Mouse (Mus musculus) midbrain, postnatal 0 days (tissue): ENCODE data around the gene Edem2. TPM values are rescaled to one million over a fixed set of nuclear protein-coding genes. Genes with fewer than 3 reads are reported as not detected.
A peak's percentile ranks its signal among the peaks of the same experiment; 100 is the strongest.

Source experiments
- ATAC-seq: fragments of 200-750 bp; cut with Nextera tagmentation; 2 replicates; pipeline ENCODE4 v1.8.0; 2017; ENCODE audit warnings: moderate number of reproducible peaks, mild to moderate bottlenecking, moderate TSS enrichment, moderate library complexity; ENCODE audit not compliant: low FRiP score
- DNase-seq: peaks from one replicate; pipeline ENCODE4 v3.0.0-alpha.2; 2015; ENCODE audit warnings: low spot score
- H3K27ac ChIP-seq: fragments of 300-500 bp; sonication (generic); 2 replicates; pipeline ENCODE4 v1.5.1; 2014; ENCODE audit warnings: low read depth, mild to moderate bottlenecking, low read length, mixed read lengths
- H3K27me3 ChIP-seq: fragments of 300-500 bp; sonication (generic); 2 replicates; pipeline ENCODE4 v1.6.1; 2014; ENCODE audit warnings: low read length, control low read depth, mixed read lengths; ENCODE audit not compliant: insufficient read depth
- H3K36me3 ChIP-seq: fragments of 300-500 bp; sonication (generic); 2 replicates; pipeline ENCODE4 v1.6.1; 2014; ENCODE audit warnings: low read length, control low read depth, mixed read lengths; ENCODE audit not compliant: insufficient read depth
- H3K4me1 ChIP-seq: fragments of 300-500 bp; sonication (generic); 2 replicates; pipeline ENCODE4 v1.6.1; 2014; ENCODE audit warnings: mild to moderate bottlenecking, control low read depth, antibody characterized with exemption, low read length, mixed read lengths; ENCODE audit not compliant: insufficient read depth
- H3K4me2 ChIP-seq: fragments of 300-500 bp; sonication (generic); 2 replicates; pipeline ENCODE4 v1.6.1; 2014; ENCODE audit warnings: low read depth, mild to moderate bottlenecking, low read length, mixed read lengths; ENCODE audit not compliant: poor library complexity, severe bottlenecking
- H3K4me3 ChIP-seq: fragments of 300-500 bp; sonication (generic); 2 replicates; pipeline ENCODE4 v1.5.1; 2014; ENCODE audit warnings: low read depth, mild to moderate bottlenecking, low read length, moderate library complexity
- H3K9ac ChIP-seq: fragments of 300-500 bp; sonication (generic); replicated peaks from 2 replicates; pipeline ENCODE4 v1.6.1; 2014; ENCODE audit warnings: mild to moderate bottlenecking, low read length, moderate library complexity, mixed read lengths; ENCODE audit not compliant: poor library complexity, severe bottlenecking
- H3K9me3 ChIP-seq: fragments of 300-500 bp; sonication (generic); 2 replicates; pipeline ENCODE4 v1.6.1; 2016; ENCODE audit warnings: low read length, control low read depth
- CTCF ChIP-seq: IDR thresholded peaks from 2 replicates; pipeline ENCODE4 v1.5.1; 2016; ENCODE audit warnings: antibody characterized with exemption, mild to moderate bottlenecking
- WGBS: fragments of 180-500 bp; shearing (Covaris S2); extraction: QIAGEN DNeasy Blood & Tissue Kit; methylation state at CpG from one replicate; pipeline ENCODE4 v1.1.7; 2014; 5-methylcytosine and 5-hydroxymethylcytosine counted together
- polyA plus RNA-seq: library from polyadenylated mRNA; unstranded; fragments of >200 nt; fragmentation: Nextera tagmentation; extraction: Ambion mirVana; gene quantifications from 2 replicates; pipeline ENCODE4 v1.2.1, GENCODE M21; 2015
- total RNA-seq: library from RNA; depleted of rRNA; stranded (reverse); fragments of >200 nt; gene quantifications from 2 replicates; pipeline ENCODE4 v1.2.3, GENCODE M21; 2014

Gene Edem2
- total and polyA plus RNA-seq, 2 experiments from 2014 or later: 33.0 to 41.1 TPM

- ATAC-seq (no peak), DNase-seq (peak; percentile 37)
- no peak overlapping the region for H3K9ac ChIP-seq
- TF ChIP-seq CTCF: no peak
- no peaks in the 10 kb centered on the region for H3K9me3 ChIP-seq
- 79% methylated on average over 4 of the region's 4 CpGs for WGBS
- H3K27me3 ChIP-seq: no peaks in the 10 kb centered on the region
- H3K4me1 ChIP-seq: no peaks in the 10 kb centered on the region
- no peak overlapping the region for H3K4me2 ChIP-seq
- H3K4me3 ChIP-seq: no peak overlapping the region
- no peak overlapping the region for H3K27ac ChIP-seq
- peaks cover 26% of the 10 kb centered on the region for H3K36me3 ChIP-seq
Measured at GRCm38 (mm10) chr2:155671236-155671635, 58.0 kb downstream of the Edem2 start.

DNA sequence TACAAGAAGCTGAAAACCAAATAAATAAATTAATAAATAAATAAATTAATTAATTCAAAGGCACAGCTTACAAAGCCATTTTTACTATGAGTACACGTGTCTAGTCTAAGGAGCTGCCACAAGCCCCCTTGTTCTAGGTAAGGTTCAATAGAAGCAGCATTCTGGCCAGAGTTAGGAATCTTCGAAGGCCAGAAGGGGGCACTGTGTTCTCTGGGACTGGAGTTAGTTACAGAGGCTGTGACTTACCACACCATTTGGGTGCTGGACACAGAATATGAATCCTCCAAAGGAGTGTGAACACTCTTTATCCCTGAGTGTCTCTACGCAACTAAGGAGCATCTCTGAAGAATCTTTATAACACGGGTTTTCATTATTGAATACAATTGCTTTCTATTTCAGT lies 60.8 kb downstream of the Edem2 start:
- WGBS: 85% methylated on average over 4 of the region's 4 CpGs
- no peak overlapping the region for H3K27ac ChIP-seq

GRCm38 (mm10) chr2:155667881-155668280 lies 61.4 kb downstream of the Edem2 start:
- Histone ChIP-seq H3K36me3 (peaks cover 47% of the 10 kb centered on the region), H3K27me3 (no peaks in the 10 kb centered on the region), H3K4me3 (no peak overlapping the region), H3K4me2 (no peak overlapping the region), H3K9me3 (no peaks in the 10 kb centered on the region), H3K9ac (no peak overlapping the region), H3K27ac (no peak overlapping the region), H3K4me1 (no peaks in the 10 kb centered on the region)
- no peak for ATAC-seq
- 98% methylated on average over 8 of the region's 8 CpGs for WGBS
- no peak for TF ChIP-seq CTCF
- DNase-seq: no peak

More for the DNA sequence above, 60.8 kb downstream of the Edem2 start:
- H3K27me3 ChIP-seq: no peaks in the 10 kb centered on the region
- H3K4me2 ChIP-seq: no peak overlapping the region
- H3K4me3 ChIP-seq: no peak overlapping the region
- ATAC-seq: no peak
- peak; percentile 60 for TF ChIP-seq CTCF
- no peaks in the 10 kb centered on the region for H3K4me1 ChIP-seq
- peaks cover 43% of the 10 kb centered on the region for H3K36me3 ChIP-seq
- no peaks in the 10 kb centered on the region for H3K9me3 ChIP-seq
- H3K9ac ChIP-seq: no peak overlapping the region
- DNase-seq: peak; percentile 20

- ATAC-seq (no peak), DNase-seq (no peak)
- TF ChIP-seq CTCF: no peak
- peaks cover 57% of the 10 kb centered on the region for H3K36me3 ChIP-seq
- no peak overlapping the region for H3K27ac ChIP-seq
- 87% methylated on average over 6 of the region's 6 CpGs for WGBS
- no peak overlapping the region for H3K4me3 ChIP-seq
- no peaks in the 10 kb centered on the region for H3K27me3 ChIP-seq
- no peaks in the 10 kb centered on the region for H3K9me3 ChIP-seq
- H3K4me2 ChIP-seq: no peak overlapping the region
- no peak overlapping the region for H3K9ac ChIP-seq
- H3K4me1 ChIP-seq: no peaks in the 10 kb centered on the region
Measured at GRCm38 (mm10) chr2:155663910-155664460, 65.3 kb downstream of the Edem2 start.

DNA sequence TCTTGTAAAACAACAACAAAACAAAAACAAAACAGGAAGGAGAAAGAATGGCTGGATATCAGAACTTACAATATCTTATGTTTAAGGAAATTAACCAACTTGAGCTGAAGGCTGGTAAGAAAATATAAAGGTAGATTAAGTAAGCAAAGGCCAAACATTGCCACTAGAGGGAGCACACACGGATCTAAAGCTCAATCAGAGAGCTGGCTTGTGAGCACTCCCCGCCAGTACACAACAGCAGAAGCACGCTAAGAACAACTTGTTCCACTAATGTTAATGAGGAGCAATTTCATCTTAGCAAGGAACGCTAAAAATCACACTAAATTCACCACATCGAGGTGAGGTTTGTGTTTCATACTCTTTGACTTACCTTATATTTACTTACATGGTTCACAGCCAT lies 66.2 kb downstream of the Edem2 start:
- Histone ChIP-seq H3K9ac (no peak overlapping the region), H3K4me1 (no peaks in the 10 kb centered on the region), H3K4me3 (no peak overlapping the region), H3K36me3 (peaks cover 60% of the 10 kb centered on the region), H3K9me3 (no peaks in the 10 kb centered on the region), H3K4me2 (no peak overlapping the region), H3K27ac (no peak overlapping the region), H3K27me3 (no peaks in the 10 kb centered on the region)
- WGBS: 20% methylated on average over 5 of the region's 5 CpGs
- DNase-seq: peak; percentile 82
- peak; percentile 82 for TF ChIP-seq CTCF
- no peak for ATAC-seq

- no peak for DNase-seq
Measured at GRCm38 (mm10) chr2:155662390-155662789, 66.9 kb downstream of the Edem2 start.

More at GRCm38 (mm10) chr2:155662390-155662789, 66.9 kb downstream of the Edem2 start:
- no peak for TF ChIP-seq CTCF
- Histone ChIP-seq H3K9ac (no peak overlapping the region), H3K4me2 (no peak overlapping the region), H3K4me3 (no peak overlapping the region), H3K36me3 (peaks cover 58% of the 10 kb centered on the region), H3K27me3 (no peaks in the 10 kb centered on the region), H3K9me3 (no peaks in the 10 kb centered on the region), H3K4me1 (no peaks in the 10 kb centered on the region), H3K27ac (no peak overlapping the region)
- ATAC-seq: no peak
- whole genome bisulfite sequencing: 94% methylated on average over 5 of the region's 5 CpGs
